Mouse (Mus musculus) myocyte (in vitro differentiated cells): ENCODE data around the gene Sds.
"Not testable (repeated sequence)": the region's sequence is repeated elsewhere in the genome, so short reads cannot be mapped to it uniquely, and the experiment has no call there.

ENCODE experiments used
- CEBPB ChIP-seq: IDR thresholded peaks from 2 replicates; pipeline ENCODE4 v1.6.1; 2011; ENCODE audit warnings: mild to moderate bottlenecking, moderate library complexity; ENCODE audit not compliant: poor library complexity, insufficient read depth, severe bottlenecking
- MAX ChIP-seq: IDR thresholded peaks from one replicate; pipeline ENCODE4 v1.6.1; 2011; ENCODE audit warnings: low read depth, mild to moderate bottlenecking, control low read depth
- MYOD1 ChIP-seq, 3 experiments: IDR thresholded peaks; one replicate each; pipeline ENCODE4 v1.6.1; 2011; ENCODE audit warnings: control low read depth in 2 of 3, low read depth in 2 of 3, mild to moderate bottlenecking in 2 of 3, moderate library complexity in 1 of 3; ENCODE audit not compliant: insufficient read length in 2 of 3, control insufficient read depth in 1 of 3
- MYOG ChIP-seq, 3 experiments: IDR thresholded peaks; one replicate each; pipeline ENCODE4 v1.6.1; 2011; ENCODE audit warnings: control low read depth in 2 of 3, low read depth in 2 of 3, mild to moderate bottlenecking in 2 of 3; ENCODE audit not compliant: insufficient read length in 2 of 3, control insufficient read depth in 1 of 3, insufficient read depth in 1 of 3
- POLR2A ChIP-seq: IDR thresholded peaks from one replicate; pipeline ENCODE4 v1.6.1; 2011; ENCODE audit warnings: low read depth, mild to moderate bottlenecking, control low read depth, moderate library complexity; ENCODE audit not compliant: insufficient read length
- POLR2AphosphoS2 ChIP-seq: IDR thresholded peaks from one replicate; pipeline ENCODE4 v1.6.1; 2011; ENCODE audit warnings: low read depth, control low read depth; ENCODE audit not compliant: insufficient read length
- REST ChIP-seq: IDR thresholded peaks from one replicate; pipeline ENCODE4 v1.6.1; 2011; ENCODE audit warnings: mild to moderate bottlenecking, control low read depth, moderate library complexity; ENCODE audit not compliant: insufficient read depth, insufficient read length
- SRF ChIP-seq: IDR thresholded peaks from one replicate; pipeline ENCODE4 v1.6.1; 2011; ENCODE audit warnings: low read depth; ENCODE audit not compliant: control insufficient read depth, insufficient read length
- TCF12 ChIP-seq: IDR thresholded peaks from one replicate; pipeline ENCODE4 v1.6.1; 2011; ENCODE audit warnings: mild to moderate bottlenecking, control low read depth; ENCODE audit not compliant: poor library complexity, insufficient read depth, severe bottlenecking
- USF1 ChIP-seq: IDR thresholded peaks from one replicate; pipeline ENCODE4 v1.6.1; 2011; ENCODE audit warnings: low read depth, mild to moderate bottlenecking, control low read depth, moderate library complexity

- TF ChIP-seq MYOG (IDR thresholded peaks at IDR 0.05; ENCODE audit: control insufficient read depth in 1 of 3, insufficient read depth in 1 of 3, insufficient read length in 2 of 3, low read depth in 2 of 3); POLR2A; TCF12; CEBPB; MYOD1 (IDR thresholded peaks at IDR 0.05; ENCODE audit: control insufficient read depth in 1 of 3, insufficient read length in 2 of 3, low read depth in 2 of 3); MAX; USF1; SRF; POLR2AphosphoS2; REST: not testable (repeated sequence)
These were observed 24.3 kb downstream of the Sds start for GRCm38 (mm10) chr5:120500609-120501008.
